Mouse (Mus musculus) neural tube, embryonic 13.5 days (tissue): Measurements from ENCODE around the gene Ruvbl2. TPM values are rescaled to one million over a fixed set of nuclear protein-coding genes. Genes with fewer than 3 reads are reported as not detected.
A peak's percentile ranks its signal among the peaks of the same experiment; 100 is the strongest.
"Not testable (repeated sequence)": the region's sequence is repeated elsewhere in the genome, so short reads cannot be mapped to it uniquely, and the experiment has no call there.

ENCODE experiments used
- ATAC-seq: fragments of 200-750 bp; cut with Nextera tagmentation; 2 replicates; pipeline ENCODE4 v1.8.0; 2017; ENCODE audit warnings: low read depth, mild to moderate bottlenecking, moderate TSS enrichment, moderate library complexity
- H3K27ac ChIP-seq: fragments of 300-500 bp; sonication (generic); replicated peaks from 2 replicates; pipeline ENCODE4 v1.5.1; 2015; ENCODE audit warnings: moderate library complexity, mild to moderate bottlenecking, inconsistent platforms
- H3K27me3 ChIP-seq: fragments of 300-500 bp; sonication (generic); 2 replicates; pipeline ENCODE4 v1.6.1; 2015; ENCODE audit warnings: mild to moderate bottlenecking, inconsistent platforms
- H3K36me3 ChIP-seq: fragments of 300-500 bp; sonication (generic); 2 replicates; pipeline ENCODE4 v1.6.1; 2015; ENCODE audit warnings: mild to moderate bottlenecking, inconsistent platforms
- H3K4me1 ChIP-seq: fragments of 300-500 bp; sonication (generic); replicated peaks from 2 replicates; pipeline ENCODE4 v1.6.1; 2015; ENCODE audit warnings: inconsistent platforms
- H3K4me2 ChIP-seq: fragments of 300-500 bp; sonication (generic); 2 replicates; pipeline ENCODE4 v1.6.1; 2015; ENCODE audit warnings: inconsistent platforms, mild to moderate bottlenecking, moderate library complexity
- H3K4me3 ChIP-seq: fragments of 300-500 bp; sonication (generic); 2 replicates; pipeline ENCODE4 v1.5.1; 2015; ENCODE audit warnings: mild to moderate bottlenecking, inconsistent platforms
- H3K9ac ChIP-seq: fragments of 300-500 bp; sonication (generic); 2 replicates; pipeline ENCODE4 v1.6.1; 2015; ENCODE audit warnings: moderate library complexity, mild to moderate bottlenecking, inconsistent platforms
- H3K9me3 ChIP-seq: fragments of 300-500 bp; sonication (generic); 2 replicates; pipeline ENCODE4 v1.6.1; 2016; ENCODE audit warnings: inconsistent platforms
- WGBS: fragments of 180-500 bp; shearing (Covaris S2); methylation state at CpG from one replicate; pipeline ENCODE4 v1.1.7; 2015; 5-methylcytosine and 5-hydroxymethylcytosine counted together
- polyA plus RNA-seq: library from polyadenylated mRNA; unstranded; fragments of >200 nt; fragmentation: Nextera tagmentation; extraction: Ambion mirVana; gene quantifications from 2 replicates; pipeline ENCODE4 v1.2.1, GENCODE M21; 2015

Ruvbl2 gene
- polyA plus RNA-seq, 1 experiment from 2014 or later, result 89.7 TPM

- Histone ChIP-seq H3K27ac (no peak within 1 kb of the TSS), H3K27me3 (peaks cover 57% of the 10 kb centered on the region), H3K4me3 (peak within 1 kb of the TSS; percentile 35), H3K9me3 (no peaks in the 10 kb centered on the region), H3K4me2 (peak within 1 kb of the TSS; percentile 52), H3K9ac (0 out of 2 replicates have a peak within 1 kb of the TSS, but pooled peaks have one; percentile 52), H3K36me3 (no peaks in the 10 kb centered on the region), H3K4me1 (peaks cover 8% of the 10 kb centered on the region)
- 11% methylated on average over 28 of the region's 28 CpGs for WGBS
- no peak for ATAC-seq
These were observed 32.5 kb downstream of the Ruvbl2 start, which contains the start of gene Kcna7 for GRCm38 (mm10) chr7:45405091-45406075. Gene Kcna7 (plus strand): TSS chr7:45405653.

- WGBS, result 45% methylated on average over 6 of the region's 6 CpGs
- no peak for ATAC-seq
- peaks cover 41% of the 10 kb centered on the region for H3K27me3 ChIP-seq
- no peaks in the 10 kb centered on the region for H3K9me3 ChIP-seq
- no peak overlapping the region for H3K9ac ChIP-seq
- H3K27ac ChIP-seq, result no peak overlapping the region
- no peak overlapping the region for H3K4me2 ChIP-seq
- no peaks in the 10 kb centered on the region for H3K36me3 ChIP-seq
- no peak overlapping the region for H3K4me3 ChIP-seq
- peaks cover 8% of the 10 kb centered on the region for H3K4me1 ChIP-seq
These were observed 34.2 kb downstream of the Ruvbl2 start for GRCm38 (mm10) chr7:45403532-45404261.

- H3K27ac ChIP-seq, result no peak overlapping the region
- no peaks in the 10 kb centered on the region for H3K36me3 ChIP-seq
- no peak overlapping the region for H3K4me2 ChIP-seq
- H3K9ac ChIP-seq, result no peak overlapping the region
- H3K27me3 ChIP-seq, result peaks cover 20% of the 10 kb centered on the region
- peaks cover 5% of the 10 kb centered on the region for H3K4me1 ChIP-seq
- H3K9me3 ChIP-seq, result no peaks in the 10 kb centered on the region
- no peak for ATAC-seq
- no peak overlapping the region for H3K4me3 ChIP-seq
- WGBS, result 82% methylated on average over 10 of the region's 10 CpGs
These were observed 36.3 kb downstream of the Ruvbl2 start for GRCm38 (mm10) chr7:45401521-45402085.

GRCm38 (mm10) chr7:45396787-45397186 is 41.1 kb downstream of the Ruvbl2 start:
- Histone ChIP-seq H3K36me3 (peaks cover 11% of the 10 kb centered on the region), H3K9ac (no peak overlapping the region), H3K4me3 (no peak overlapping the region), H3K9me3 (no peaks in the 10 kb centered on the region), H3K27me3 (no peaks in the 10 kb centered on the region), H3K4me1 (peaks cover 29% of the 10 kb centered on the region), H3K27ac (no peak overlapping the region), H3K4me2 (no peak overlapping the region)
- 71% methylated on average over 2 of the region's 2 CpGs for WGBS
- no peak for ATAC-seq

- WGBS, result 7% methylated on average over 3 of the region's 3 CpGs
- not testable (repeated sequence) for H3K27me3 ChIP-seq, H3K9me3 ChIP-seq
- ATAC-seq, result peak; percentile 58; the same call in 1 of the 2 replicates
- H3K4me3 ChIP-seq, result peak overlapping the region; percentile 74
- peak overlapping the region; percentile 61 for H3K4me2 ChIP-seq
- peak overlapping the region; percentile 77 for H3K27ac ChIP-seq
- H3K4me1 ChIP-seq, result peaks cover 29% of the 10 kb centered on the region
- peak overlapping the region; percentile 61 for H3K9ac ChIP-seq
- peaks cover 15% of the 10 kb centered on the region for H3K36me3 ChIP-seq
These were observed 41.5 kb downstream of the Ruvbl2 start for GRCm38 (mm10) chr7:45396337-45396775.

- peak within 1 kb of the TSS; percentile 86 for H3K9ac ChIP-seq
- peak within 1 kb of the TSS; percentile 100 for H3K4me2 ChIP-seq
- no peaks in the 10 kb centered on the region for H3K27me3 ChIP-seq
- H3K4me3 ChIP-seq, result peak within 1 kb of the TSS; percentile 74
- under 1% methylated on average over 60 of the region's 60 CpGs for WGBS
- peak; percentile 97 for ATAC-seq
- H3K9me3 ChIP-seq, result no peaks in the 10 kb centered on the region
- peaks cover 29% of the 10 kb centered on the region for H3K4me1 ChIP-seq
- peak within 1 kb of the TSS; percentile 95 for H3K27ac ChIP-seq
- peaks cover 20% of the 10 kb centered on the region for H3K36me3 ChIP-seq
These were observed 42.1 kb downstream of the Ruvbl2 start, which contains the start of gene Snrnp70 for GRCm38 (mm10) chr7:45395578-45396336. Gene Snrnp70 (minus strand): TSS chr7:45395742.

GRCm38 (mm10) chr7:45395129-45395541 is 42.8 kb downstream of the Ruvbl2 start:
- Histone ChIP-seq H3K4me2 (peak overlapping the region; percentile 100), H3K4me3 (peak overlapping the region; percentile 74), H3K9me3 (no peaks in the 10 kb centered on the region), H3K27ac (peak overlapping the region; percentile 95), H3K4me1 (peaks cover 29% of the 10 kb centered on the region), H3K9ac (peak overlapping the region; percentile 86), H3K27me3 (no peaks in the 10 kb centered on the region), H3K36me3 (peaks cover 26% of the 10 kb centered on the region)
- ATAC-seq, result peak; percentile 81
- WGBS, result 0% methylated on average over 18 of the region's 20 CpGs

- H3K27ac ChIP-seq, result no peak overlapping the region
- H3K4me2 ChIP-seq, result no peak overlapping the region
- no peaks in the 10 kb centered on the region for H3K27me3 ChIP-seq
- no peaks in the 10 kb centered on the region for H3K4me1 ChIP-seq
- peaks cover 100% of the 10 kb centered on the region for H3K36me3 ChIP-seq
- 93% methylated on average over 3 of the region's 3 CpGs for WGBS
- no peak overlapping the region for H3K9ac ChIP-seq
- ATAC-seq, result no peak
- no peaks in the 10 kb centered on the region for H3K9me3 ChIP-seq
- H3K4me3 ChIP-seq, result no peak overlapping the region
These were observed 51.8 kb downstream of the Ruvbl2 start for GRCm38 (mm10) chr7:45386077-45386476.

- H3K4me3 ChIP-seq, result no peak overlapping the region
- H3K36me3 ChIP-seq, result peaks cover 93% of the 10 kb centered on the region
- H3K27ac ChIP-seq, result no peak overlapping the region
- no peak overlapping the region for H3K4me2 ChIP-seq
- H3K9ac ChIP-seq, result no peak overlapping the region
- H3K27me3 ChIP-seq, result no peaks in the 10 kb centered on the region
- H3K9me3 ChIP-seq, result no peaks in the 10 kb centered on the region
- H3K4me1 ChIP-seq, result peaks cover 5% of the 10 kb centered on the region; the same call in 1 of the 2 replicates
- WGBS, result 84% methylated on average over 1 of the region's 1 CpGs
- no peak for ATAC-seq
These were observed 61.8 kb downstream of the Ruvbl2 start for GRCm38 (mm10) chr7:45376057-45376456.

- WGBS, result 94% methylated on average over 8 of the region's 8 CpGs
- Histone ChIP-seq H3K9me3 (no peaks in the 10 kb centered on the region), H3K4me3 (no peak overlapping the region), H3K36me3 (peaks cover 79% of the 10 kb centered on the region), H3K9ac (no peak overlapping the region), H3K4me2 (no peak overlapping the region), H3K4me1 (peaks cover 18% of the 10 kb centered on the region), H3K27me3 (peaks cover 4% of the 10 kb centered on the region; the same call in 1 of the 2 replicates), H3K27ac (no peak overlapping the region)
- ATAC-seq, result no peak
These were observed 63.3 kb downstream of the Ruvbl2 start for GRCm38 (mm10) chr7:45374620-45375019.

- peaks cover 57% of the 10 kb centered on the region for H3K36me3 ChIP-seq
These were observed 65.5 kb downstream of the Ruvbl2 start for GRCm38 (mm10) chr7:45372371-45372770.

More at GRCm38 (mm10) chr7:45372371-45372770, 65.5 kb downstream of the Ruvbl2 start:
- Histone ChIP-seq H3K9ac (no peak overlapping the region), H3K4me2 (no peak overlapping the region), H3K27me3 (peaks cover 19% of the 10 kb centered on the region), H3K9me3 (no peaks in the 10 kb centered on the region), H3K4me3 (no peak overlapping the region), H3K27ac (no peak overlapping the region), H3K4me1 (peaks cover 40% of the 10 kb centered on the region)
- ATAC-seq, result no peak
- WGBS, result 90% methylated on average over 5 of the region's 5 CpGs
